Mouse (Mus musculus) activated CD4-positive, CD25-positive, alpha-beta regulatory T cell, adult 4 months (primary cell): Measurements from ENCODE around the gene Herpud1. TPM values are rescaled to one million over a fixed set of nuclear protein-coding genes. Genes with fewer than 3 reads are reported as not detected.
"Not testable (repeated sequence)": the region's sequence is repeated elsewhere in the genome, so short reads cannot be mapped to it uniquely, and the experiment has no call there.

Experiments
- ATAC-seq: one replicate; pipeline ENCODE4 v1.8.0; 2017
- polyA plus RNA-seq, 2 experiments: library from polyadenylated mRNA; unstranded; fragments of 100-300 nt; shearing (Covaris generic); gene quantifications; one replicate each; pipeline ENCODE4 v1.2.1; 2017

Gene Herpud1
- polyA plus RNA-seq, 2 experiments from 2014 or later = 99.9 to 115 TPM

GRCm38 (mm10) chr8:94375551-94375991 is 10.7 kb upstream of the Herpud1 start:
- peak; percentile 84 for ATAC-seq

- no peak for ATAC-seq
Measured at GRCm38 (mm10) chr8:94376176-94376575, 10.1 kb upstream of the Herpud1 start.

- no peak for ATAC-seq
Measured at GRCm38 (mm10) chr8:94376580-94376979, 9.7 kb upstream of the Herpud1 start.

DNA sequence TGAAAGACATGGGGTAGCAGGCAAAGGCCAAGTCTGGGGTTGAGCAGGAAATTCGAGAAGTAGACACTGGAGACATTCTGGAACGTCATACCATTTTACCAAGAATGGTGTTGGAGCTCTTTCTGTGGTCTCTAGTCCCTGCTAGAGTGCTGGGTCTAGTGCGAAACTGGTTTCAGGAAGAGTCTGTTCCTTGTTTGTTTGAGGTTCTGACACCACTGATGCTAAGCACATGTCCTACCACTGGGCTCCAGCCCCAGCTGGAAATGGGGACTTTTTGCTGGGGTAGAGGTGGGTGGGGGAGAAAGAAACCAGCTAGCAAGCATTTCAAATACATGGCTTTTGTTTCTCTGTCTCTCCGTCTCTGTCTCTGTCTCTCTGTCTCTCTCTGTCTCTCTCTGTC is 9.2 kb upstream of the Herpud1 start:
- no peak for ATAC-seq

GRCm38 (mm10) chr8:94377714-94378205 is 8.5 kb upstream of the Herpud1 start:
- ATAC-seq = no peak

GRCm38 (mm10) chr8:94378763-94379415 is 7.3 kb upstream of the Herpud1 start:
- ATAC-seq = no peak

- ATAC-seq = no peak
Measured at GRCm38 (mm10) chr8:94379686-94380085, 6.6 kb upstream of the Herpud1 start.

GRCm38 (mm10) chr8:94384166-94384565 is 2.1 kb upstream of the Herpud1 start:
- ATAC-seq = no peak

- peak; percentile 19 for ATAC-seq
Measured at GRCm38 (mm10) chr8:94385506-94386213, 578 bp upstream of the Herpud1 start.

DNA sequence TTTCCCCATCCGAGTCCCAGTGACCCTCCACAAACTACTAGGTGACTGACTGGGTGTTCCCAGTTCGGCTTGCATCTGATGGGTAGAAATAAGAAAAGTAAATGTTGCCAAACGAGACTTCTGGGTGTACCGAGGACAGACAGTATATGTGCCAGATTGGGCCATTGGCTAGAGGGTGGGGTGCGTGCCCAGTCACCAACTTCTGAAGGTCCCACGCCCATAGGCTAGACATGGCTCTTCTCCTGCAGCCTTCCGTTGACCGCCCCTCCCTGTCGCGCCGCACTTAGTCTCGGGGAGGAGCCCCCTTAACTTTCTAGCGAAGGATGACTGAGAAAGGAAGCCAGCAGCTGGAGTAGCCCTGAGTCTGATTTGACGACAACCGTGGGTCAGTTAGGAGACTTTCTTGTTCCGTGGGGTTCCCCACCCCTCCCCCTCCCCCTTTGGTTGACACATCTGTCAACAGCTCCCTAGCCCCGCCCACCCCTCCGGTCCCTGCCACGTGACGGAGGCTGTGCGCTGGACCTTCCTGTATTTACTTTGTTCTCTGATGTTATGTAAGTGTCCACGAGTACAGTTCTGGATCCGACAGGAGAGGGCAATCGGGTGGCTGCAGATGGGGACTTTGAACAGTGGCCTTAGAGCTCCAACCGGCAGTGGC is 918 bp downstream of the Herpud1 start:
- ATAC-seq = peak; percentile 7

- no peak for ATAC-seq
Measured at GRCm38 (mm10) chr8:94387785-94388184, 1.5 kb downstream of the Herpud1 start.

DNA sequence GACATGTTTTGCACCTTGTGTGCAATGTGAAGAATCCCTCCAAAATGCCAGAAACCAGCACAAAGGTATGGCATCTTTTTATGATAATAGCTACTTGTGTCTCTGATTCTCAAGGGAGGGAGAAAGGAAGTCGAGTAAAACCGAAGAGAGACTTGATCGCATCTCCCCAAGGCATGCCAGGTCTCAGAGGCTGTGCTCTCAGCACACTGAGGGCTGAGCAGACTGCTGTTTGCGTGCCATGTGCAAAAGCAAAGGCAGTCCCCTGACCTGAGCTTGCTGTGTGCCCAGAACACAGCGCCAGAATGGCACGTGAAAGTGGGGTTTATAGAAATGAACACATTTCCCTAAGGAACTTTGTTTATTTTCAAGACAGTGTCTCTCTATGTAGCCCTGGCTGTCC is 3.3 kb downstream of the Herpud1 start:
- no peak for ATAC-seq

- ATAC-seq = no peak
Measured at GRCm38 (mm10) chr8:94390429-94390828, 4.2 kb downstream of the Herpud1 start.

- ATAC-seq = no peak
Measured at GRCm38 (mm10) chr8:94390910-94391309, 4.7 kb downstream of the Herpud1 start.

DNA sequence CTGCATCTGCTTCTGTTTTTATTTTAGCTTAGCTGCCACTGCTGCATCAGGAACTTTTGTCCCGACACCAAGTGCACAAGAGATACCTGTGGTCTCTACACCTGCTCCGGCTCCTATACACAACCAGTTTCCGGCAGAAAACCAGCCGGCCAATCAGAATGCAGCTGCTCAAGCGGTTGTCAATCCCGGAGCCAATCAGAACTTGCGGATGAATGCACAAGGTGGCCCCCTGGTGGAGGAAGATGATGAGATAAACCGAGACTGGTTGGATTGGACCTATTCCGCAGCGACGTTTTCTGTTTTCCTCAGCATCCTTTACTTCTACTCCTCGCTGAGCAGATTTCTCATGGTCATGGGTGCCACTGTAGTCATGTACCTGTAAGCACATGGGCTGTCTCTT is 5.9 kb downstream of the Herpud1 start:
- ATAC-seq = no peak

DNA sequence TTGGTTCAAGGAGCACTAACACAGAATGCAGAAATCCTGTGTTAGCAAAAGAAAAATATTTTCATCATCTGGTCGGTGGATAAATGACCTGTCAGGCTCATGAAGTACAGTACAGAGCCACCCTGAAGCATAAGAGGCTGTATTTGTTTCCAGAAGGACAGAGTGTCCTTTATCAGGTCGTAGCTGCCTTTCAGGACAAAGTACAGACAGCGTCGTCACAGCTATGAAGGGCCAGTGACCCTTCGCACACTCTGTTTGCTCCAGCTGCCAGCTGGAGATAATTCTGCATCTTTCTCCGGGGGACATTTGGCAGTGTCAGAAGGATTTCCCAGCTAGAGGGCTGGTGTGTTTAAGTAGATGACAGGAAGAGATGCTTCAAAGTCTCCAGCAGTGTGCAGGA is 6.4 kb downstream of the Herpud1 start:
- no peak for ATAC-seq

- ATAC-seq = no peak
Measured at GRCm38 (mm10) chr8:94395851-94396540, 9.8 kb downstream of the Herpud1 start.

GRCm38 (mm10) chr8:94396964-94397657 is 10.9 kb downstream of the Herpud1 start:
- peak; percentile 40 for ATAC-seq

GRCm38 (mm10) chr8:94398587-94398986 is 12.3 kb downstream of the Herpud1 start:
- peak; percentile 74 for ATAC-seq

GRCm38 (mm10) chr8:94399361-94399953 is 13.2 kb downstream of the Herpud1 start:
- no peak for ATAC-seq

DNA sequence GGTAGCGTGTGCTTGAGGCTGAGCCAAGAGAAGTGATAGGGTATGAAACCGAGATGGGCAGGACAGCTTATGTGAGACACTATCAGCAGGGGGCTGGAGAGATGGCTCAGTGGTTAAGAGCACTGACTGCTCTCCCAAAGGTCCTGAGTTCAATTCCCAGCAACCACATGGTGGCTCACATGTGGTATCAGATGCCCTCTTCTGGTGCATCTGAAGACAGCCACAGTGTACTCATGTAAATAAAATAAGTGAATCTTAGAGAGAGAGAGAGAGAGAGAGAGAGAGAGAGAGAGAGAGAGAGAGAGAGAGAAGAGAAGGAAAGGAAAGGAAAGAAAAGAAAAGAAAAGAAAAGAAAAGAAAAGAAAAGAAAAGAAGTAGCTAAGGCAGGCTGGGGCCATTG is 13.7 kb downstream of the Herpud1 start:
- ATAC-seq = not testable (repeated sequence)
